Mouse (Mus musculus): ENCODE results near the gene Gm5565.
"Not testable (repeated sequence)": the region's sequence is repeated elsewhere in the genome, so short reads cannot be mapped to it uniquely, and the experiment has no call there.

The Gm5565 gene

DNA sequence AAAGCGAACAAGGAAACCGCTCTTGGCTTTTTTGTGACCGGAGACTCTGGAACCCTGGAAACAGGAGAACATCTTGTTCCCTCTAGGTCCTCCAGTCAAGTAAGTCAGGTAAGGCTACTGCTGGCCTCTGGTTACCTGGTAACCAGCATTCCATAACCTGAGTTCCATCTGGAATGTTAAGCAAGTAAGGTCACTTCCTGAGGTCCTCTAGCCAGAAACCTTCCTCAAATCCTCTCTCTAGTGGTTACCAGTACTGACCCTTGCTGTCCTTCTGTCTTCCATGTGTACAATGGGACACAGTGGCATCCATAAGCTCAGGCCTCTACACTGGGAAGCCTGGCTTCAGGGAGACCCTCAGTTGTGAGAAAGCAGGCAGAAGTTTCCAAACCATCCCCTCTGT is at the start of gene Gm5565:
Gene Gm5565, minus strand, starts transcription at position 101 of the 400 bp plus-strand sequence.
- DNase-seq (ENCODE audit: inconsistent age in 2 of 2, low spot score in 1 of 2) = not testable (repeated sequence)

- DNase-seq (ENCODE audit: inconsistent age in 2 of 2, low spot score in 1 of 2) = peak in 1 of 2 experiments; percentile 15
Measured at GRCm38 (mm10) chr5:146205537-146205936, 45.2 kb upstream of the Gm5565 start.

- DNase-seq (ENCODE audit: inconsistent age in 2 of 2, low spot score in 1 of 2) = peak in 1 of 2 experiments; percentile 38
Measured at GRCm38 (mm10) chr5:146203921-146204320, 43.6 kb upstream of the Gm5565 start.

- DNase-seq (ENCODE audit: inconsistent age in 2 of 2, low spot score in 1 of 2) = no peak
Measured at GRCm38 (mm10) chr5:146200580-146200979, 40.2 kb upstream of the Gm5565 start.

- DNase-seq (ENCODE audit: inconsistent age in 2 of 2, low spot score in 1 of 2) = no peak
Measured at GRCm38 (mm10) chr5:146199540-146199939, 39.2 kb upstream of the Gm5565 start.

- DNase-seq (ENCODE audit: inconsistent age in 2 of 2, low spot score in 1 of 2) = no peak
Measured at GRCm38 (mm10) chr5:146199073-146199472, 38.7 kb upstream of the Gm5565 start.

- DNase-seq (ENCODE audit: inconsistent age in 2 of 2, low spot score in 1 of 2) = no peak
Measured at GRCm38 (mm10) chr5:146193360-146193759, 33.0 kb upstream of the Gm5565 start.

- DNase-seq (ENCODE audit: inconsistent age in 2 of 2, low spot score in 1 of 2) = no peak
Measured at GRCm38 (mm10) chr5:146190501-146191269, 30.3 kb upstream of the Gm5565 start.

GRCm38 (mm10) chr5:146190093-146190492 is 29.8 kb upstream of the Gm5565 start:
- DNase-seq (ENCODE audit: inconsistent age in 2 of 2, low spot score in 1 of 2) = no peak

- DNase-seq (ENCODE audit: inconsistent age in 2 of 2, low spot score in 1 of 2) = no peak
Measured at GRCm38 (mm10) chr5:146188712-146189111, 28.4 kb upstream of the Gm5565 start.

- no peak for DNase-seq (ENCODE audit: inconsistent age in 2 of 2, low spot score in 1 of 2)
Measured at GRCm38 (mm10) chr5:146188144-146188543, 27.8 kb upstream of the Gm5565 start.

DNA sequence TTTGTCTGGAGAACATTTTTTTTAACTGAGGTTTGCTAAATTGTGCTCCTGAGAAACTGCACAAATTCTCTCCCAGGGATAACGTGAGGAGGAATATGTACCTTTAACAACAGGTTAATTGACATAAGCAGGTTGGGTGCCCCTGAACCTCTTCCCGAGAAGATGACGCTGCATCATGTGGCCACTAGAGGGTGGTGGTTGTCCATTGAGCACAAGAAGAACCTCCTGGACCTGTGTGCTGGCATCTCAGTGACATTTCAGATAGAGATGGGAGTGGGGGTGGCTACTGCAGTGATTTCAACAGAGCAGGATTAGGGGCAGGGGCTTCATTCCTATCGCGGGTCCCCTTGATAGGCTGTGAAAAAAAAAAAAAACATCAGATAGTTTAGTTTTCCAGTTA is 27.1 kb upstream of the Gm5565 start:
- peak; percentile 65 to 83 for DNase-seq (ENCODE audit: inconsistent age in 2 of 2, low spot score in 1 of 2)

- DNase-seq (ENCODE audit: inconsistent age in 2 of 2, low spot score in 1 of 2) = not testable (repeated sequence)
Measured at GRCm38 (mm10) chr5:146185204-146185603, 24.9 kb upstream of the Gm5565 start, which contains the start of gene 1700001J03Rik. 1700001J03Rik (minus strand) TSS chr5:146185304.

DNA sequence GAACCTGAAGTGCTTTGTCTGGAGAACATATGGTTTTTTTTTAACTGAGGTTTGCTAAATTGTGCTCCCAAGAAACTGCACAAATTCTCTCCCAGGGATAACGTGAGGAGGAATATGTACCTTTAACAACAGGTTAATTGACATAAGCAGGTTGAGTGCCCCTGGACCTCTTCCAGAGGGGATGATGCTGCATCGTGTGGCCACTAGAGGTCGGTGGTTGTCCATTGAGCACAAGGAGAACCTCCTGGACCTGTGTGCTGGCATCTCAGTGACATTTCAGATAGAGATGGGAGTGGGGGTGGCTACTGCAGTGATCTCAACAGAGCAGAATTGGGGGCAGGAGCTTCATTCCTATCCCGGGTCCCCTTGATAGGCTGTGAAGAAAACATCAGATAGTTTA is 12.4 kb upstream of the Gm5565 start:
- DNase-seq (ENCODE audit: inconsistent age in 2 of 2, low spot score in 1 of 2) = peak; percentile 22 to 69

DNA sequence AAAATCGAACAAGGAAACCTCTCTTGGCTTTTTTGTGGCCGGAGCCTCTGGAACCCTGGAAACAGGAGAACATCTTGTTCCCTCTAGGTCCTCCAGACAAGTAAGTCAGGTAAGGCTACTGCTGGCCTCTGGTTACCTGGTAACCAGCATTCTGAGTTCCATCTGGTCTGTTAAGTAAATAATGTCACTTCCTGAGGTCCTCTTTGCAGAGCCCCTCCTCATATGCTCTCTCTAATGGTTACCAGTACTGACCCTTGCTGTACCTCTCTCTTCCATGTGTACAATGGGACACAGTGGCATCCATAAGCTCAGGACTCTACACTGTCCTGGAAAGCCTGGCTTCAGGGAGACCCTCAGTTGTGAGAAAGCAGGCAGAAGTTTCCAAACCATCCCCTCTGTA is 10.3 kb upstream of the Gm5565 start, which contains the start of gene Gm6309:
Gene Gm6309, minus strand, starts transcription at position 101 of the 400 bp plus-strand sequence.
- DNase-seq (ENCODE audit: inconsistent age in 2 of 2, low spot score in 1 of 2) = not testable (repeated sequence)

GRCm38 (mm10) chr5:146158326-146158725 is 2.0 kb downstream of the Gm5565 start:
- DNase-seq (ENCODE audit: inconsistent age in 2 of 2, low spot score in 1 of 2) = not testable (repeated sequence)

GRCm38 (mm10) chr5:146150454-146150853 is 9.9 kb downstream of the Gm5565 start:
- no peak for DNase-seq (ENCODE audit: inconsistent age in 2 of 2, low spot score in 1 of 2)

DNA sequence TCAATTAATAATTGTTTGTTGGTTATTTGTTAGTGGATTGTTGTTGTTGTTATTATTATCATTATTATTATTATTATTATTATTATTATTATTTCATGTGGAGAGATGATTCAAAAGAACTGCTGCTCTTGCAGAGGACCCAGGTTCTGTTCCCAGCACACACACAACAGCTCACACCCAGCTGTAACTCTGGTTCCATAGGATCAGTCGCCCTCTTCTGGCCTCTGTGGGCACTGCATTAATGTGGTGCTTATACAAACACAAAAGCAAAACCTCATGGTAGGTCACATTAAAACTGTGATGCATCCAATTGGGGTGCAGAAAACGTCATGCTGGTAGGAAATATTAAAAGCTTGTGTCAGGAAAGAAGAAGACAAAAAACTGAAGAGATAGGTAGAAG is 12.4 kb downstream of the Gm5565 start:
- no peak for DNase-seq (ENCODE audit: inconsistent age in 2 of 2, low spot score in 1 of 2)
